Mouse (Mus musculus): Measurements from ENCODE around the gene Scn1a. TPM values are rescaled to one million over a fixed set of nuclear protein-coding genes. Genes with fewer than 3 reads are reported as not detected.

Gene Scn1a
- polyA plus RNA-seq, 1 experiment from 2014 or later = 30.8 TPM

GRCm38 (mm10) chr2:66409740-66410290 is 30.8 kb downstream of the Scn1a start:
- peaks cover 10% of the 10 kb centered on the region; the same call in 1 of the 2 replicates for H3K4me1 ChIP-seq (ENCODE audit: control insufficient read depth, insufficient read depth, low read length)
- no peaks in the 10 kb centered on the region for H3K36me3 ChIP-seq (ENCODE audit: control insufficient read depth, insufficient read depth, low read length)
- H3K27me3 ChIP-seq (ENCODE audit: control insufficient read depth, insufficient read depth, low read length) = no peaks in the 10 kb centered on the region
- H3K27ac ChIP-seq (ENCODE audit: low read depth, low read length) = peak overlapping the region; percentile 57; the same call in 1 of the 2 replicates
- peak overlapping the region; percentile 66 for H3K4me2 ChIP-seq (ENCODE audit: low read depth, low read length)
- H3K9me3 ChIP-seq (ENCODE audit: control insufficient read depth, low read length) = no peaks in the 10 kb centered on the region
- peak; percentile 89 for ATAC-seq (ENCODE audit: low read depth)
- H3K9ac ChIP-seq (replicated peaks; ENCODE audit: low read depth, low read length) = peak overlapping the region; percentile 65
- peak overlapping the region; percentile 52 for H3K4me3 ChIP-seq (ENCODE audit: low read depth, low read length)
- WGBS = under 1% methylated on average over 14 of the region's 14 CpGs

GRCm38 (mm10) chr2:66408899-66409739 is 31.5 kb downstream of the Scn1a start:
- H3K27me3 ChIP-seq (ENCODE audit: control insufficient read depth, insufficient read depth, low read length) = no peaks in the 10 kb centered on the region
- H3K4me1 ChIP-seq (ENCODE audit: control insufficient read depth, insufficient read depth, low read length) = peaks cover 10% of the 10 kb centered on the region; the same call in 1 of the 2 replicates
- H3K4me3 ChIP-seq (ENCODE audit: low read depth, low read length) = peak overlapping the region; percentile 52
- H3K36me3 ChIP-seq (ENCODE audit: control insufficient read depth, insufficient read depth, low read length) = no peaks in the 10 kb centered on the region
- peak overlapping the region; percentile 66 for H3K4me2 ChIP-seq (ENCODE audit: low read depth, low read length)
- peak overlapping the region; percentile 65 for H3K9ac ChIP-seq (replicated peaks; ENCODE audit: low read depth, low read length)
- WGBS = 8% methylated on average over 12 of the region's 12 CpGs
- peak; percentile 52 for ATAC-seq (ENCODE audit: low read depth)
- H3K27ac ChIP-seq (ENCODE audit: low read depth, low read length) = 0 out of 2 replicates have a peak overlapping the region, but pooled peaks have one; percentile 19
- no peaks in the 10 kb centered on the region for H3K9me3 ChIP-seq (ENCODE audit: control insufficient read depth, low read length)

- WGBS = 15% methylated on average over 11 of the region's 11 CpGs
- Histone ChIP-seq H3K9ac (replicated peaks; ENCODE audit: low read depth, low read length) (peak overlapping the region; percentile 51), H3K9me3 (ENCODE audit: control insufficient read depth, low read length) (no peaks in the 10 kb centered on the region), H3K36me3 (ENCODE audit: control insufficient read depth, insufficient read depth, low read length) (no peaks in the 10 kb centered on the region), H3K4me3 (ENCODE audit: low read depth, low read length) (peak overlapping the region; percentile 52), H3K27ac (ENCODE audit: low read depth, low read length) (0 out of 2 replicates have a peak overlapping the region, but pooled peaks have one; percentile 19), H3K4me1 (ENCODE audit: control insufficient read depth, insufficient read depth, low read length) (peaks cover 10% of the 10 kb centered on the region; the same call in 1 of the 2 replicates), H3K27me3 (ENCODE audit: control insufficient read depth, insufficient read depth, low read length) (no peaks in the 10 kb centered on the region), H3K4me2 (ENCODE audit: low read depth, low read length) (peak overlapping the region; percentile 66)
- ATAC-seq (ENCODE audit: low read depth) = peak; percentile 45; the same call in 1 of the 2 replicates
These were observed 32.2 kb downstream of the Scn1a start for GRCm38 (mm10) chr2:66408456-66408855.

GRCm38 (mm10) chr2:66392586-66392985 is 48.1 kb downstream of the Scn1a start:
- whole genome bisulfite sequencing = 89% methylated on average over 5 of the region's 5 CpGs
- no peak overlapping the region for H3K9ac ChIP-seq (replicated peaks; ENCODE audit: low read depth, low read length)
- no peak overlapping the region for H3K27ac ChIP-seq (ENCODE audit: low read depth, low read length)
- H3K9me3 ChIP-seq (ENCODE audit: control insufficient read depth, low read length) = no peaks in the 10 kb centered on the region
- ATAC-seq (ENCODE audit: low read depth) = no peak
- H3K27me3 ChIP-seq (ENCODE audit: control insufficient read depth, insufficient read depth, low read length) = no peaks in the 10 kb centered on the region
- H3K4me2 ChIP-seq (ENCODE audit: low read depth, low read length) = no peak overlapping the region
- H3K36me3 ChIP-seq (ENCODE audit: control insufficient read depth, insufficient read depth, low read length) = no peaks in the 10 kb centered on the region
- H3K4me1 ChIP-seq (ENCODE audit: control insufficient read depth, insufficient read depth, low read length) = no peaks in the 10 kb centered on the region
- H3K4me3 ChIP-seq (ENCODE audit: low read depth, low read length) = no peak overlapping the region

- Histone ChIP-seq H3K36me3 (ENCODE audit: control insufficient read depth, insufficient read depth, low read length) (no peaks in the 10 kb centered on the region), H3K9me3 (ENCODE audit: control insufficient read depth, low read length) (no peaks in the 10 kb centered on the region), H3K4me2 (ENCODE audit: low read depth, low read length) (no peak overlapping the region), H3K27me3 (ENCODE audit: control insufficient read depth, insufficient read depth, low read length) (no peaks in the 10 kb centered on the region), H3K27ac (ENCODE audit: low read depth, low read length) (no peak overlapping the region), H3K9ac (replicated peaks; ENCODE audit: low read depth, low read length) (no peak overlapping the region), H3K4me3 (ENCODE audit: low read depth, low read length) (no peak overlapping the region), H3K4me1 (ENCODE audit: control insufficient read depth, insufficient read depth, low read length) (no peaks in the 10 kb centered on the region)
- WGBS = 26% methylated on average over 2 of the region's 2 CpGs
- ATAC-seq (ENCODE audit: low read depth) = peak; percentile 38; the same call in 1 of the 2 replicates
These were observed 72.7 kb downstream of the Scn1a start for GRCm38 (mm10) chr2:66367957-66368356.

GRCm38 (mm10) chr2:66350590-66350989 is 90.0 kb downstream of the Scn1a start:
- no peaks in the 10 kb centered on the region for H3K27me3 ChIP-seq (ENCODE audit: control insufficient read depth, insufficient read depth, low read length)
- H3K36me3 ChIP-seq (ENCODE audit: control insufficient read depth, insufficient read depth, low read length) = no peaks in the 10 kb centered on the region
- no peaks in the 10 kb centered on the region for H3K9me3 ChIP-seq (ENCODE audit: control insufficient read depth, low read length)
- no peak for ATAC-seq (ENCODE audit: low read depth)
- no peak overlapping the region for H3K27ac ChIP-seq (ENCODE audit: low read depth, low read length)
- WGBS = 77% methylated on average over 2 of the region's 2 CpGs
- no peak overlapping the region for H3K9ac ChIP-seq (replicated peaks; ENCODE audit: low read depth, low read length)
- no peak overlapping the region for H3K4me3 ChIP-seq (ENCODE audit: low read depth, low read length)
- H3K4me2 ChIP-seq (ENCODE audit: low read depth, low read length) = no peak overlapping the region
- no peaks in the 10 kb centered on the region for H3K4me1 ChIP-seq (ENCODE audit: control insufficient read depth, insufficient read depth, low read length)

GRCm38 (mm10) chr2:66346622-66347021 is 94.0 kb downstream of the Scn1a start:
- no peak overlapping the region for H3K27ac ChIP-seq (ENCODE audit: low read depth, low read length)
- 97% methylated on average over 1 of the region's 1 CpGs for WGBS
- no peak for ATAC-seq (ENCODE audit: low read depth)
- H3K9ac ChIP-seq (replicated peaks; ENCODE audit: low read depth, low read length) = no peak overlapping the region
- H3K4me2 ChIP-seq (ENCODE audit: low read depth, low read length) = no peak overlapping the region
- no peaks in the 10 kb centered on the region for H3K4me1 ChIP-seq (ENCODE audit: control insufficient read depth, insufficient read depth, low read length)
- no peaks in the 10 kb centered on the region for H3K27me3 ChIP-seq (ENCODE audit: control insufficient read depth, insufficient read depth, low read length)
- no peaks in the 10 kb centered on the region for H3K9me3 ChIP-seq (ENCODE audit: control insufficient read depth, low read length)
- no peaks in the 10 kb centered on the region for H3K36me3 ChIP-seq (ENCODE audit: control insufficient read depth, insufficient read depth, low read length)
- H3K4me3 ChIP-seq (ENCODE audit: low read depth, low read length) = no peak overlapping the region

GRCm38 (mm10) chr2:66346181-66346580 is 94.5 kb downstream of the Scn1a start:
- Histone ChIP-seq H3K27me3 (ENCODE audit: control insufficient read depth, insufficient read depth, low read length) (no peaks in the 10 kb centered on the region), H3K9me3 (ENCODE audit: control insufficient read depth, low read length) (no peaks in the 10 kb centered on the region), H3K36me3 (ENCODE audit: control insufficient read depth, insufficient read depth, low read length) (no peaks in the 10 kb centered on the region), H3K4me3 (ENCODE audit: low read depth, low read length) (no peak overlapping the region), H3K9ac (replicated peaks; ENCODE audit: low read depth, low read length) (no peak overlapping the region), H3K4me2 (ENCODE audit: low read depth, low read length) (no peak overlapping the region), H3K27ac (ENCODE audit: low read depth, low read length) (no peak overlapping the region), H3K4me1 (ENCODE audit: control insufficient read depth, insufficient read depth, low read length) (no peaks in the 10 kb centered on the region)
- WGBS = 91% methylated on average over 3 of the region's 3 CpGs
- ATAC-seq (ENCODE audit: low read depth) = no peak

GRCm38 (mm10) chr2:66337406-66337805 is 103.2 kb downstream of the Scn1a start:
- no peak; the same call in 1 of the 2 replicates for ATAC-seq (ENCODE audit: low read depth)
- H3K4me1 ChIP-seq (ENCODE audit: control insufficient read depth, insufficient read depth, low read length) = no peaks in the 10 kb centered on the region
- WGBS = 48% methylated on average over 5 of the region's 5 CpGs

More at GRCm38 (mm10) chr2:66337406-66337805, 103.2 kb downstream of the Scn1a start:
- Histone ChIP-seq H3K4me3 (ENCODE audit: low read depth, low read length) (no peak overlapping the region), H3K27me3 (ENCODE audit: control insufficient read depth, insufficient read depth, low read length) (no peaks in the 10 kb centered on the region), H3K9ac (replicated peaks; ENCODE audit: low read depth, low read length) (no peak overlapping the region), H3K27ac (ENCODE audit: low read depth, low read length) (no peak overlapping the region), H3K36me3 (ENCODE audit: control insufficient read depth, insufficient read depth, low read length) (no peaks in the 10 kb centered on the region), H3K9me3 (ENCODE audit: control insufficient read depth, low read length) (no peaks in the 10 kb centered on the region), H3K4me2 (ENCODE audit: low read depth, low read length) (no peak overlapping the region)
